Mouse (Mus musculus) embryonic stem cell, embryonic (primary cell): ENCODE results near the gene Ak1.

ENCODE experiments used
- CTCF ChIA-PET, 4 experiments: fragments of 300-600 bp in 2 of 4; fragments of 350-600 bp in 2 of 4; sonication (Branson Sonifier 250); formaldehyde crosslinking; loops; one replicate each; lab custom pipeline; 2022; ENCODE audit warnings: inconsistent platforms in 2 of 4; lab: Charles Lee
- POLR2A ChIA-PET, 4 experiments: fragments of 300-600 bp in 2 of 4; fragments of 350-600 bp in 2 of 4; sonication (Branson Sonifier 250); formaldehyde crosslinking; loops; one replicate each; lab custom pipeline; 2022; ENCODE audit warnings: antibody characterized with exemption in 4 of 4, inconsistent platforms in 1 of 4; lab: Charles Lee

Gene Ak1

DNA sequence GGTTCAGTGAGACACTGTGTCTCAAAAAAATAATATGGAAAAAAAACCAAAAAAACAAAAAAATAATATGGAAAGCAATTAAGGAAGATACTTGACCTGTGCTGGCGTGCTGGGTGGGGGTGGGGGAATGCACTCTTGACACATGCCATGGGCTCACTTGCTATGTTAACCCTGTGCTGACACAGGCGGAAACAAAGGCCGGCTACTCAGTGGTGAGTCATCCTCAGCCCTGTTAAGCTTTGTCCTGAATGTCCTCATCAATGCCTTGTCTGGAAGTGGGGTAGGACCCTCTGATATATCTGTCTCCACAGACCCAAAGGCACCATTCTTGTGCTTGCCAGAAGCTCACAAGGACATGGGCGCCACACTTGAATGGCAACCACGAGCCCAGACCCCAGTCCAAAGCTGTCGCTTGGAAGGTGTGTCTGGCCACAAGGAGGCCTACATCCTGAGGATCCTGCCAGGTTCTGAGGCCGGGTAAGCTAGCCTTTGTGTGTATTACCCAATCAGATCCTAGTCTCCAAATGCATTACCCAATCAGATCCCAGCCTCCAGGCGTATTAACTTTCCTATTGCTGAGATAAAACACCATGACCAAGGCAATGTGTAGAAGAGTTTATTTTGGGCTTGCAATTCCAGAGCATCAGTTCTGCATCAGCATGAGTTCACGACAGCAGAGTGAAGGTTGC is 50.5 kb downstream of the Ak1 start:
- ChIA-PET CTCF (interaction anchor here in 3 of 4 experiments (0.5 to 2.4 kb wide), 11 partner anchors 10 to 267 kb away, joined by 3 to 14 read pairs (median 4); partner anchors contain the start of gene St6galnac4 (in 1 of the 3)), POLR2A (interaction anchor here in 2 of 4 experiments (0.8 to 3.7 kb wide), 22 partner anchors 10 to 291 kb away, joined by 3 to 21 read pairs (median 6); partner anchors contain the start of genes Eng (in 1 of the 2), Lrsam1 (in 1 of the 2) and Rpl12 (in 1 of the 2))

DNA sequence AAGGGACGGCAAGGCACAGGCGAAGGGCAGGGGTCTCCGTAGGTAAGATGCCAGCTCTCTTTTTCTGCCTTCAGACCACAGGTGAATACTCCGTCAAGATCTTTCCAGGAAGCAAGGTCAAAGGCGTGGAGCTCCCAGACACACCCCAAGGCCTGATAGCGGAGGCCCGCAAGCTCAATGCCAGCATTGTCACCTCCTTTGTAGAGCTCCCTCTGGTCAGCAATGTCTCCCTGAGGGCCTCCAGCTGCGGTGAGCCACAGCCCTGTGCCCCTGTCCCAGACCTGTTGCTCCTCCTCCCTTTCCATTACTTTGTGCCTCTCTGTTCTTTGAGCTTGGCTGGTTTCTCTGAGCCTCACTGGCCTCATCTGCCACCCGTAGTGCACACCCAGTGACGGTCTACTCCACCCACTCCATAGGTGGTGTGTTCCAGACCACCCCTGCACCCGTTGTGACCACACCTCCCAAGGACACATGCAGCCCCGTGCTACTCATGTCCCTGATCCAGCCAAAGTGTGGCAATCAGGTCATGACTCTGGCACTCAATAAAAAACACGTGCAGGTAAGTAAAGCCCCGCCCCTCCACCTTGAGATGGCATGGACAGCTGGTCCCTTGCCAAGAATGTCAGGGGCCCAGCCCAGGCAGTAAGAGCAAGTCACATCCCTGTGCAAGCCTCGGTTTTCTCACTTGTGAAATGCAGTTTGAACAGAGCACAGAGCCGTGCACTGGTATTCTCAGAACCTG is 51.8 kb downstream of the Ak1 start:
- ChIA-PET POLR2A (interaction anchor here in 3 of 4 experiments (0.8 to 3.7 kb wide), 35 partner anchors 8 to 289 kb away, joined by 3 to 21 read pairs (median 5); partner anchors contain the start of genes Eng (in 1 of the 3), Fpgs (in 1 of the 3), Lrsam1 (in 1 of the 3) and Rpl12 (in 1 of the 3)), CTCF (interaction anchor here (0.6 to 2.4 kb wide), 18 partner anchors 9 to 350 kb away, joined by 3 to 14 read pairs (median 3); no protein-coding TSS in a partner anchor)

DNA sequence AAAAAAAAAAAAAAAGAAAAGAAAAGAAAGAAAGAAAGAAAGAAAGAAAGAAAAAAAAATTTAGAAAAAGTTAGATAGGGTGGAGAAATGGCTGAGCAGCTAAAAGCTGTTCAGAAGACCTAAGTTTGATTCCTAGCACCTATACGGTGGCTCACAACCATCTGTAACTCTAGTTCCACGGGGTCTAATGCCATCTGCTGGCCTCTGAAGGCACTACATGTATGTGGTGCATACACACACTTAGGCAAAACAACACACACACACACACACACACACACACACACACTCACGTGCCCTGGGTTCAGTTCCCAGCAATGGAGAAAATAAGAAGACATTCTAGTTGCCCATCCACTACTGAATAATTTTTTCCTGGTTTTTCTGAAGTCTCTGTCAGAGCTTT is 55.3 kb downstream of the Ak1 start:
- ChIA-PET CTCF (interaction anchor here (0.6 to 1.5 kb wide), 19 partner anchors 8 to 486 kb away, joined by 3 to 10 read pairs (median 4); no protein-coding TSS in a partner anchor), POLR2A (interaction anchor here in 3 of 4 experiments (0.6 to 2.1 kb wide), 16 partner anchors 9 to 792 kb away, joined by 3 to 8 read pairs (median 4); partner anchors contain the start of genes Eng (in 1 of the 3) and Zbtb43 (in 1 of the 3))

DNA sequence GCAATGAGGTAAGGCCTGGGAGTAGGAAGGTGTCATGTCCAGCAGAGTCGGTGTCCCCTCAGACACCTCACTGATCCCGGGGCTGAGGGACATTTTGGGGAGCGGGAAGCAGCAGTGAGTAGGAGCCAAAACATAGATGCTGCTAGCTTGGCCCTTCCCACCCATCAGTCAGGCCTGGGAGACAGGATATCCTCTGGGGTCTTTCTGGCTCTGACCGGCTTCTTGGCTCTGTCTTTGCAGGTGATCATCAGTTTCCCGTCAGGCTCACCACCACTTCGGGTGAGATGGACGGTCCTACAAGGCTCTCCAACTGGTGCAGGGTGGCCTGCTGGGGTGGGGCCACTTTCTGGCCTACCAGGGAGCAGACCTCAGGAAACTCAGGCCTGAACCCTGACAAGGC is 56.1 kb downstream of the Ak1 start:
- ChIA-PET CTCF (interaction anchor here (0.7 to 4.4 kb wide), 12 partner anchors 10 to 50 kb away, joined by 3 to 24 read pairs (median 5); no protein-coding TSS in a partner anchor), POLR2A (interaction anchor here in 2 of 4 experiments (0.7 to 2.1 kb wide), 12 partner anchors 10 to 791 kb away, joined by 3 to 8 read pairs (median 4); partner anchors contain the start of gene Zbtb43 (in 1 of the 2))

DNA sequence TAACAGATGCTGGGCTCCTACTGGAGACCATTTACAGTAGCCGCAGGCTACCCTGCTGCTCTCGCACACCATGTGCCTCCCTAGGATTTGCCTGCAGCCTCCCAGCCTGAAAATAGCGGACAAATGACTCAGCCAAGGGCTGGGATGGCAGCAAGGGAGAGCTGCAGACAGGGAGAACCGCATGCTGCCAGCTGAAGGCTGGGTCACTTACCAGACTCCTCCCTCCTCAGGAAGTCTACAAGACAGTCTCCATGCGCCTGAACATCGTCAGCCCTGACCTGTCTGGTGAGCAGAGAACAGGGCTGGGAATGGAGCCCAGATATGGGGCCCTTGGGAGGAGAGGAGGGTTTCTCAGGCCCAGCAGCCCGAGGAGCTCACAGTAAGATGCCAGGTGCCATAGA is 58.5 kb downstream of the Ak1 start:
- POLR2A ChIA-PET = interaction anchor here in 3 of 4 experiments (0.6 to 6.7 kb wide), 13 partner anchors 9 to 390 kb away, joined by 3 to 37 read pairs (median 5); partner anchors contain the start of gene Eng (in 1 of the 3)
- CTCF ChIA-PET = interaction anchor here in 3 of 4 experiments (0.6 to 4.4 kb wide), 9 partner anchors 9 to 178 kb away, joined by 3 to 24 read pairs (median 4); partner anchors contain the start of gene Tor2a (in 1 of the 3)

DNA sequence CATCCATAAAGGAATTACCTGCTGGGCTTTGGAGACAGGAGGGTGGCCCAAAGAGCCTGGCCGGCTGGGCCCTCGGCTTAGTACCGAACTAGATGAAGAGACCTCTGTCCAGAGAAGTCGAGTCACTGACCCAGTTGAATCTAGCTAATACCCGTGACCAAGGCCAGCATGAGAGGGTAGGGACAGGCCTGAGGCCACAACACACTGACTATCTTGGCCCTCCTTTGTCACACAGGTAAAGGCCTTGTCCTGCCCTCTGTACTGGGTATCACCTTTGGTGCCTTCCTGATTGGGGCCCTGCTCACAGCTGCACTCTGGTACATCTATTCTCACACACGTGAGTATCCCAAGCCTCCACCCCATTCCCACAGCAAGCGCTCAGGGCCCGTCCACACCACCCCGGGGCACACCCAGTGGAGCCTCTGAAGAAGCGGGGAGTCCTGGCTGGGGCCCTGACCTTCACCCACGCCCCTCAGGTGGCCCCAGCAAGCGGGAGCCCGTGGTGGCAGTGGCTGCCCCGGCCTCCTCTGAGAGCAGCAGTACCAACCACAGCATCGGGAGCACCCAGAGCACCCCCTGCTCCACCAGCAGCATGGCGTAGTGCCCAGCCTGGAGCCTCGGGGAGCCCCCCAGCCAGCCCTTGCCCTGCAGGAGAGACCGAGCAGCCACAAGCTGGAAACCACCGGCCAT is 59.5 kb downstream of the Ak1 start:
- CTCF ChIA-PET = interaction anchor here (0.6 to 4.4 kb wide), 13 partner anchors 8 to 178 kb away, joined by 3 to 24 read pairs (median 4); no protein-coding TSS in a partner anchor
- POLR2A ChIA-PET = interaction anchor here (0.5 to 6.7 kb wide), 32 partner anchors 8 to 76 kb away, joined by 3 to 37 read pairs (median 5); partner anchors contain the start of genes Cdk9 (in 1 of the 4), Eng (in 1 of the 4), Fpgs (in 1 of the 4) and Tor2a (in 1 of the 4)

DNA sequence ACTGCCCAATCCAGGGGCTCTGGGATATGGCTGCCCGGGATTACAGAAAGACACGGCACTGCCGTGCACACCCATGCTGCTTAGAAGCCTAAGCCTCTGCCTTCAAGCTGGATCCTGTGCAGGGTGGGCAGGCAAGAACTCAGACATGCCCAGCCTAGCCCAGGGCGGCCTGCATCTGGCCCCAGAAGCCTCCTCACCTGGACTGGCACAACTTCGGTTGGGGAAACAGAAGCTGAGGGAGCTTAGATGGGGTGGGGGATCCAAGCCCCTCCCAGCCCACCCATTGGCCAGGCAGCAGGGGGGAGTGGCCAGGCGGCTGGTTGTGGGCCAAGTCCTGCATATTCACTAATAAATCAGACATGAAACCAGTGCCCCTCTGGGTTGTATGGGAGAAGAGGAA is 60.2 kb downstream of the Ak1 start:
- ChIA-PET CTCF (interaction anchor here in 2 of 4 experiments (0.7 to 4.4 kb wide), 12 partner anchors 7 to 177 kb away, joined by 3 to 24 read pairs (median 4); partner anchors contain the start of genes 9430097D07Rik (in 1 of the 2) and Pip5kl1 (in 1 of the 2)), POLR2A (interaction anchor here (0.5 to 6.7 kb wide), 40 partner anchors 8 to 369 kb away, joined by 3 to 37 read pairs (median 5); partner anchors contain the start of genes Cdk9 (in 2 of the 4), Eng (in 1 of the 4), Fpgs (in 1 of the 4) and Lrsam1 (in 1 of the 4))

DNA sequence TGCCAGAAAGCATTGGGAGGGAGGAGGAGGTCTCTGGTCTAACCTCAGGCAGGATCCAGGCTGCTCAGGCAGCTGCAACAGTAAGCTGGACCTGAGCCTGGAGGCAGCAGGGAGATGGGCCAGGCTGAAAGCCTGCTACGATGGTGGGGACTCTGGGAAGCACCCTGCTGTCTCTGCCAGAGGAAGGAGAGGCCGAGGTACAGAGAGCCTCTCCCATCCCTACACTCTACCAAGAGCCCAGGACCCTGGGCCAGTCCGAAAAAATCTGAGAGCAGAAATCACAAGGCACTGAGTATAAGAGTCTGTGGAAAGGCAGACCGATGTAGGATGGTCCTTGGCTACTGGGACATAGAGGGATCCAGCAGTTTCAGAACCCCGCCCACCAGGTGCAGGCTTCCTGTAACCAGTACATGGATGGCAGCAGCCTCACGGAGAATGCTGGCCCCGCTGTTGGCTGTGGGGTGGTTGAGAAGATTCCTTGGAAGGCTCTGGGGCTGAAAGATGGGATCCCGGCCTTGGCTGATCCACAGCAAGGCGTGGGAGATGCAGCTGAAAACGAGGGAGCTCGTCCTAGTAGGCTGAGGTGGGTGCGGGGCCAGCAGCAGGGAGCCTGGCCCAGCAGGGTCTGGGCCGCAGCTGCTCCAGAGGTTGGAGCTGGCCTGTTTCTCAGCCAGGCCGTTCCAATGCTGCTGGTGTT is 61.3 kb downstream of the Ak1 start:
- ChIA-PET CTCF (interaction anchor here in 3 of 4 experiments (0.6 to 1.5 kb wide), 7 partner anchors 11 to 175 kb away, joined by 3 to 7 read pairs (median 4); partner anchors contain the start of genes 9430097D07Rik (in 1 of the 3) and Pip5kl1 (in 1 of the 3)), POLR2A (interaction anchor here in 2 of 4 experiments (0.9 to 6.7 kb wide), 18 partner anchors 10 to 370 kb away, joined by 3 to 37 read pairs (median 5); partner anchors contain the start of genes Lrsam1 (in 1 of the 2), Rpl12 (in 1 of the 2) and Tor2a (in 1 of the 2))

DNA sequence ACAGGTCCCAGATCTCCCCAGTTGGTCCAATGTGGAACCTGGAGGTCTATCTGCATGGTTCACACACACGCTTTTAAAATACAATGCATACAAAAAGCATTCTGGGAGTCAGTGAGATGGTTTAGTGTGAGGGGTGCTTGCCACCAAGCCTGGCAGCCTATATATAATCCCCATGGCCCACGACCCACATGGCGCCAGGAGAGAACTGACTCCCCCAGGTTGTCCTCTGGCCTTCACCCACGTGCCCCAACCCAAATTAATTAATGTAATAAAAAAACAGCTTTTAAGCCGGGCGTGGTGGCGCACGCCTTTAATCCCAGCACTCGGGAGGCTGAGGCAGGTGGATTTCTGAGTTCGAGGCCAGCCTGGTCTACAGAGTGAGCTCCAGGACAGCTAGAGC is 62.1 kb downstream of the Ak1 start:
- POLR2A ChIA-PET = interaction anchor here in 2 of 4 experiments (0.6 to 6.7 kb wide), 14 partner anchors 9 to 100 kb away, joined by 3 to 37 read pairs (median 4); partner anchors contain the start of gene Eng (in 1 of the 2)
- CTCF ChIA-PET = interaction anchor here in 1 of 4 experiments (1.3 kb wide), 1 partner anchor 101 kb away, joined by 4 read pairs; no protein-coding TSS in a partner anchor
